Mouse (Mus musculus): Measurements from ENCODE around the gene Fam118a. TPM values are rescaled to one million over a fixed set of nuclear protein-coding genes. Genes with fewer than 3 reads are reported as not detected.

Fam118a gene
- polyA plus RNA-seq, 1 experiment from 2014 or later: 27.8 TPM

- H3K4me1 ChIP-seq (replicated peaks; ENCODE audit: control insufficient read depth, insufficient read depth, low read length): peaks cover 3% of the 10 kb centered on the region
- WGBS: 66% methylated on average over 5 of the region's 5 CpGs
- H3K4me3 ChIP-seq (ENCODE audit: low read depth, low read length): no peak overlapping the region
- H3K4me2 ChIP-seq (replicated peaks; ENCODE audit: low read depth, low read length): no peak overlapping the region
- DNase-seq (ENCODE audit: low spot score) (no peak), ATAC-seq (ENCODE audit: low FRiP score) (no peak)
- no peaks in the 10 kb centered on the region for H3K27me3 ChIP-seq (ENCODE audit: control insufficient read depth, insufficient read depth, low read length)
- H3K9me3 ChIP-seq (ENCODE audit: control insufficient read depth, low read length): no peaks in the 10 kb centered on the region
- peak overlapping the region; percentile 4; the same call in 1 of the 2 replicates for H3K27ac ChIP-seq (ENCODE audit: low read depth, low read length)
- no peak overlapping the region for H3K9ac ChIP-seq (ENCODE audit: low read depth, low read length)
- no peaks in the 10 kb centered on the region for H3K36me3 ChIP-seq (ENCODE audit: control insufficient read depth, insufficient read depth, low read length)
Observed at GRCm38 (mm10) chr15:85043116-85043515, 14.4 kb downstream of the Fam118a start.

DNA sequence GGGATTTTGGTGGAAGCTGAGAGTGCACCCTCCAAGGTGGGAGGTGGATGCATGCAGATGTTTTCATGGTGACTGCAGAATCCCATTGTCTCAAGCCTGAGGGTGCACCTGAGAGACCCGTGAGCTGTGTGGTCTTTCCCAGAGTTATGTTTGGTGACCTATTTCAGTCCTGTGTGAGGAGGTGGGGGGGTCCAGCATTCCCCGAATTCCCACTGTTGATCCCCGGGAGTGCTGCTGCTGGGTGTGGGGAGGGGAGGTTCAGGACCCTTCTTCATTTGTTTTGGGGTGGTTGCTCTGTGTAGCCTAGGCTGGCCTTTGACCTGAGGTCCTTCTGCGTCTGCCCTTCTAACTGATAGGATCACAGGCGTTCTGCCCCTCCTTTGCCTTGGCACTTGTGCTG is 15.0 kb downstream of the Fam118a start:
- WGBS: 70% methylated on average over 5 of the region's 5 CpGs
- H3K4me2 ChIP-seq (replicated peaks; ENCODE audit: low read depth, low read length): no peak overlapping the region
- H3K27ac ChIP-seq (ENCODE audit: low read depth, low read length): no peak overlapping the region
- H3K36me3 ChIP-seq (ENCODE audit: control insufficient read depth, insufficient read depth, low read length): no peaks in the 10 kb centered on the region
- ATAC-seq (ENCODE audit: low FRiP score): no peak
- peaks cover 3% of the 10 kb centered on the region for H3K4me1 ChIP-seq (replicated peaks; ENCODE audit: control insufficient read depth, insufficient read depth, low read length)
- H3K9me3 ChIP-seq (ENCODE audit: control insufficient read depth, low read length): no peaks in the 10 kb centered on the region
- H3K4me3 ChIP-seq (ENCODE audit: low read depth, low read length): no peak overlapping the region
- DNase-seq (ENCODE audit: low spot score): no peak
- no peaks in the 10 kb centered on the region for H3K27me3 ChIP-seq (ENCODE audit: control insufficient read depth, insufficient read depth, low read length)
- no peak overlapping the region for H3K9ac ChIP-seq (ENCODE audit: low read depth, low read length)

GRCm38 (mm10) chr15:85046230-85046950 is 17.6 kb downstream of the Fam118a start:
- H3K27me3 ChIP-seq (ENCODE audit: control insufficient read depth, insufficient read depth, low read length): no peaks in the 10 kb centered on the region
- H3K27ac ChIP-seq (ENCODE audit: low read depth, low read length): no peak overlapping the region
- ATAC-seq (ENCODE audit: low FRiP score) (no peak), DNase-seq (ENCODE audit: low spot score) (no peak)
- WGBS: 92% methylated on average over 14 of the region's 14 CpGs
- no peak overlapping the region for H3K4me3 ChIP-seq (ENCODE audit: low read depth, low read length)
- H3K36me3 ChIP-seq (ENCODE audit: control insufficient read depth, insufficient read depth, low read length): 0 out of 2 replicates have a peak, but pooled peaks cover 2% of the 10 kb centered on the region
- no peak overlapping the region for H3K9ac ChIP-seq (ENCODE audit: low read depth, low read length)
- H3K4me2 ChIP-seq (replicated peaks; ENCODE audit: low read depth, low read length): no peak overlapping the region
- H3K9me3 ChIP-seq (ENCODE audit: control insufficient read depth, low read length): no peaks in the 10 kb centered on the region
- peaks cover 3% of the 10 kb centered on the region for H3K4me1 ChIP-seq (replicated peaks; ENCODE audit: control insufficient read depth, insufficient read depth, low read length)

- Histone ChIP-seq H3K4me2 (replicated peaks; ENCODE audit: low read depth, low read length) (no peak overlapping the region), H3K27ac (ENCODE audit: low read depth, low read length) (no peak overlapping the region), H3K9ac (ENCODE audit: low read depth, low read length) (no peak overlapping the region), H3K4me1 (replicated peaks; ENCODE audit: control insufficient read depth, insufficient read depth, low read length) (no peaks in the 10 kb centered on the region; the same call in 1 of the 2 replicates), H3K9me3 (ENCODE audit: control insufficient read depth, low read length) (no peaks in the 10 kb centered on the region), H3K36me3 (ENCODE audit: control insufficient read depth, insufficient read depth, low read length) (0 out of 2 replicates have a peak, but pooled peaks cover 2% of the 10 kb centered on the region), H3K4me3 (ENCODE audit: low read depth, low read length) (no peak overlapping the region), H3K27me3 (ENCODE audit: control insufficient read depth, insufficient read depth, low read length) (no peaks in the 10 kb centered on the region)
- no peak for DNase-seq (ENCODE audit: low spot score)
- 91% methylated on average over 4 of the region's 4 CpGs for WGBS
- ATAC-seq (ENCODE audit: low FRiP score): no peak
Observed at GRCm38 (mm10) chr15:85047865-85048264, 19.1 kb downstream of the Fam118a start.

GRCm38 (mm10) chr15:85049758-85050157 is 21.0 kb downstream of the Fam118a start:
- Histone ChIP-seq H3K4me2 (replicated peaks; ENCODE audit: low read depth, low read length) (no peak overlapping the region), H3K27me3 (ENCODE audit: control insufficient read depth, insufficient read depth, low read length) (no peaks in the 10 kb centered on the region), H3K4me1 (replicated peaks; ENCODE audit: control insufficient read depth, insufficient read depth, low read length) (no peaks in the 10 kb centered on the region; the same call in 1 of the 2 replicates), H3K27ac (ENCODE audit: low read depth, low read length) (no peak overlapping the region), H3K36me3 (ENCODE audit: control insufficient read depth, insufficient read depth, low read length) (0 out of 2 replicates have a peak, but pooled peaks cover 6% of the 10 kb centered on the region), H3K9me3 (ENCODE audit: control insufficient read depth, low read length) (no peaks in the 10 kb centered on the region), H3K9ac (ENCODE audit: low read depth, low read length) (no peak overlapping the region), H3K4me3 (ENCODE audit: low read depth, low read length) (no peak overlapping the region)
- DNase-seq (ENCODE audit: low spot score) (no peak), ATAC-seq (ENCODE audit: low FRiP score) (no peak)
- 90% methylated on average over 1 of the region's 1 CpGs for WGBS

DNA sequence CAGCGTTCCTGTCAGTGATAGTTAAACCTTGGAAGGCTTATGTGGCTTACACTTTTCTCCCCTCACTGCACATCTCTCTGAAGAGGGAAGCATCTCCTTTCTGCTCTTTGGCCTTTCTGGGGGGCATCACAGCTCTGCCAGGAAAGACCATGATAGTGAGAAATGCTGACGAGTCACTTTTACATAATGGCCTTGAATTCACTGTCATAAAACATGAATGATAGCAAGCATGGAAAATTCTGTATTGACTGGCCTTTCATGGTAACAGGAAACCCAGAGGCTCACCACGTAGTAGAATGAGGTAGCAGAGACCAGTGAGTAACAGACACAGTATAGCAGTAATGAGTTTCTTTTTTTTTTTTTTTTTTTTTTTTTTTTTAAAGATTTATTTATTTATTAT is 25.4 kb downstream of the Fam118a start:
- ATAC-seq (ENCODE audit: low FRiP score) (no peak), DNase-seq (ENCODE audit: low spot score) (no peak)
- H3K27me3 ChIP-seq (ENCODE audit: control insufficient read depth, insufficient read depth, low read length): no peaks in the 10 kb centered on the region
- H3K9me3 ChIP-seq (ENCODE audit: control insufficient read depth, low read length): no peaks in the 10 kb centered on the region
- no peak overlapping the region for H3K9ac ChIP-seq (ENCODE audit: low read depth, low read length)
- no peaks in the 10 kb centered on the region for H3K4me1 ChIP-seq (replicated peaks; ENCODE audit: control insufficient read depth, insufficient read depth, low read length)
- H3K4me2 ChIP-seq (replicated peaks; ENCODE audit: low read depth, low read length): no peak overlapping the region
- 96% methylated on average over 3 of the region's 3 CpGs for WGBS
- no peak overlapping the region for H3K4me3 ChIP-seq (ENCODE audit: low read depth, low read length)
- H3K36me3 ChIP-seq (ENCODE audit: control insufficient read depth, insufficient read depth, low read length): 0 out of 2 replicates have a peak, but pooled peaks cover 6% of the 10 kb centered on the region
- H3K27ac ChIP-seq (ENCODE audit: low read depth, low read length): no peak overlapping the region

DNA sequence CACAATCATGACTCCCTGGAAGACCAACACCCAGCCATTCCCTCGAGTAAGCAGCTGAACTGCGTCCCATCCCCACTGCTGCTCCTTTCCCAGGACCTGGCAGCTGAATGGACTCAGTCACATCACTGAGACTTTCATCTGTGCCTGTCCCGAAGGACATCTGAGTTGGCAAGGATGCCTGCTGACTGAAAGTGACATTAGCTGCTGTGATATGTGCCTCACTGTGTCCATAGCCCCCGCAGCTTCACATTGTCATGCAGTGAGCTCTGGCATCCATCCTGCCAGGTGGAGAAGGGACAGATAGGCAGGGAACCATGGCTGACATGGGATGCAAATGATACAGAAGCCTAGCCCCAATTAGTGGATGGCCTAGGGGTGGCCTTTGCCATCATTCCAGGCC is 26.4 kb downstream of the Fam118a start:
- no peak overlapping the region for H3K4me2 ChIP-seq (replicated peaks; ENCODE audit: low read depth, low read length)
- H3K27me3 ChIP-seq (ENCODE audit: control insufficient read depth, insufficient read depth, low read length): no peaks in the 10 kb centered on the region
- 0 out of 2 replicates have a peak, but pooled peaks cover 6% of the 10 kb centered on the region for H3K36me3 ChIP-seq (ENCODE audit: control insufficient read depth, insufficient read depth, low read length)
- ATAC-seq (ENCODE audit: low FRiP score) (no peak), DNase-seq (ENCODE audit: low spot score) (no peak)
- H3K27ac ChIP-seq (ENCODE audit: low read depth, low read length): no peak overlapping the region
- 89% methylated on average over 4 of the region's 4 CpGs for WGBS
- no peaks in the 10 kb centered on the region for H3K9me3 ChIP-seq (ENCODE audit: control insufficient read depth, low read length)
- H3K9ac ChIP-seq (ENCODE audit: low read depth, low read length): no peak overlapping the region
- H3K4me1 ChIP-seq (replicated peaks; ENCODE audit: control insufficient read depth, insufficient read depth, low read length): no peaks in the 10 kb centered on the region
- no peak overlapping the region for H3K4me3 ChIP-seq (ENCODE audit: low read depth, low read length)

GRCm38 (mm10) chr15:85063421-85063820 is 34.7 kb downstream of the Fam118a start:
- DNase-seq (ENCODE audit: low spot score): no peak
- WGBS: 94% methylated on average over 2 of the region's 2 CpGs
- Histone ChIP-seq H3K36me3 (ENCODE audit: control insufficient read depth, insufficient read depth, low read length) (no peaks in the 10 kb centered on the region), H3K4me2 (replicated peaks; ENCODE audit: low read depth, low read length) (no peak overlapping the region), H3K27ac (ENCODE audit: low read depth, low read length) (no peak overlapping the region), H3K9ac (ENCODE audit: low read depth, low read length) (no peak overlapping the region), H3K4me3 (ENCODE audit: low read depth, low read length) (no peak overlapping the region), H3K27me3 (ENCODE audit: control insufficient read depth, insufficient read depth, low read length) (no peaks in the 10 kb centered on the region), H3K4me1 (replicated peaks; ENCODE audit: control insufficient read depth, insufficient read depth, low read length) (no peaks in the 10 kb centered on the region), H3K9me3 (ENCODE audit: control insufficient read depth, low read length) (no peaks in the 10 kb centered on the region)
- ATAC-seq (ENCODE audit: low FRiP score): no peak

DNA sequence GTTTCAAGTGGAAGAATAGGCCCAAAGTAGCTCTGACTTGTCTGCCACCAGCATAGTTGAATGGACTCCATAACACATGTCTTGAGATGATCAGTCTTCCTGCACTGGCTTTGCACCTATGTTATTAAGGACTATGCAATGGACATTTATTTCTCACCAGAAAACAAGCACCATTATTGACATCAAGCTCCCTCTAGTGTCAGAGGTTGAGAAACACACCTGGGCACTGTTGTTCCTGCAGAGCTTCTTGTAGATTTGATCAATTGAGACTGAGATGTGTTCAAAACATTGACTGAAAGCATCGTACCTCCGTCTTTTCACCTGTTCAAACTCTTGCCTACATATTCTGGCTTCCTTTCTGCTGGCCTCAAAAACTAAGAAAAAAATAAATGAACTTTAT is 41.8 kb downstream of the Fam118a start:
- 43% methylated on average over 2 of the region's 2 CpGs for whole genome bisulfite sequencing
- no peak overlapping the region for H3K4me3 ChIP-seq (ENCODE audit: low read depth, low read length)
- ATAC-seq (ENCODE audit: low FRiP score): no peak
- H3K4me1 ChIP-seq (replicated peaks; ENCODE audit: control insufficient read depth, insufficient read depth, low read length): no peaks in the 10 kb centered on the region
- no peaks in the 10 kb centered on the region for H3K27me3 ChIP-seq (ENCODE audit: control insufficient read depth, insufficient read depth, low read length)
- no peak overlapping the region for H3K9ac ChIP-seq (ENCODE audit: low read depth, low read length)
- DNase-seq (ENCODE audit: low spot score): peak; percentile 66
- H3K9me3 ChIP-seq (ENCODE audit: control insufficient read depth, low read length): no peaks in the 10 kb centered on the region
- H3K4me2 ChIP-seq (replicated peaks; ENCODE audit: low read depth, low read length): no peak overlapping the region
- no peak overlapping the region for H3K27ac ChIP-seq (ENCODE audit: low read depth, low read length)
- H3K36me3 ChIP-seq (ENCODE audit: control insufficient read depth, insufficient read depth, low read length): no peaks in the 10 kb centered on the region

All from hindbrain, embryonic 11.5 days (tissue).